Mouse (Mus musculus): ENCODE measurements around the gene Ggn.

Gene Ggn

DNA sequence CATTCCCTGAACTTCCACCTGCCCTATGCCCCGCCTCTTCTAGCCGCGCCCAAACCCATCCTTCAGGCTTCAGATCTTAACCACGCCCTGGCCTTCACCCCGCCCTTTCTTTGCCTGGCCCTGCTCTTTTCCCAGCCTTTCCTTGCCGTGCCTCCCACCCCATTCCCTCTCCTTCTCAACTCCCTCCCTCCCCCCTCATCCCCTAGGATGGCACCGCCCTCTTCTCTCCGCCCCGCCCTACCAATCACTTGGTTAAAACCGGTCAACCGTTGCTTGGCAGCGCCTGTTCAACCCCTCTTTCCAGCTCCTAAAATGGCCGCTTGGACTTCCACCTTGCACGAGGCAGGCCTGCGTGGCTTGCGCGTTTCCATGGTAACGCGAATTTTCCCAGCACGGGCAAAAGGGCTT lies 43.7 kb downstream of the Ggn start, which contains the start of gene Catsperg1:
Gene Catsperg1, minus strand, starts transcription at position 361 of the 408 bp plus-strand sequence.
- no peak for DNase-seq

DNA sequence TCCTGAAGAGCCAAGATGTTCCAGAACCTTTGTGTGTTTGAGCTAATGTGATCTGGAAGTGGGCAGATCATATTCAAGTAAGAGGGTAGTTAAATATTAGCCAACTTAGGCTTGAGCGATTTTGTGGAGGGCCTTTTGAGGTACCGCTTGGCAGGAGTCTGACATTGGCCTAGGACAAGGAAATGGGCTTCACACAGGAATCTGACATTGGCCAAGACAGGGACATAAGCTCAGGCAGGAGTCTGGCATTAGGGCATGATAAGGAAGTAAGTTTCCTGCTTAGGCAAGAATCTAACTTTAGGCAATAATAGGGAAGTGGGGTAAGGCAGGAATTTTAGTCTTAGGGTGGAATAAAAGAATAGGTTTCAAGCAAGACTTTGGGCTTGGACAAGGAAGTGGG lies 44.2 kb downstream of the Ggn start:
- no peak for DNase-seq

DNA sequence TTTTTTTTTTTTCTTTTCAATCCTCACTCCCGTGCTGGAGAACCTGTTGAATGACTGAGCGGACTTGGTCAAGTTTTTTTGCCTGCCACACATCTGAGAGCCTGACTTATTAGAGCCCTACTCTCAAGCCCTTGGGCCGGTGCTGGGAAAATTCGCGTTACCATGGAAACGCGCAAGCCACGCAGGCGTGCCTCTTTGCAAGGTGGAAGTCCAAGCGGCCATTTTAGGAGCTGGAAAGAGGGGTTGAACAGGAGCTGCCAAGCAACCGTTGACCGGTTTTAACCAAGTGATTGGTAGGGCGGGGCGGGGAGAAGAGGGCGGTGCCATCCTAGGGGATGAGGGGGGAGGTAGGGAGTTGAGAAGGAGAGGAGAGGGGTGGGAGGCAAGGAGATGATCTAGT lies 44.8 kb downstream of the Ggn start:
- no peak for DNase-seq

All from cerebellum, adult 11 months (tissue).